Mouse (Mus musculus): ENCODE measurements around the gene Rtkn2.

DNA sequence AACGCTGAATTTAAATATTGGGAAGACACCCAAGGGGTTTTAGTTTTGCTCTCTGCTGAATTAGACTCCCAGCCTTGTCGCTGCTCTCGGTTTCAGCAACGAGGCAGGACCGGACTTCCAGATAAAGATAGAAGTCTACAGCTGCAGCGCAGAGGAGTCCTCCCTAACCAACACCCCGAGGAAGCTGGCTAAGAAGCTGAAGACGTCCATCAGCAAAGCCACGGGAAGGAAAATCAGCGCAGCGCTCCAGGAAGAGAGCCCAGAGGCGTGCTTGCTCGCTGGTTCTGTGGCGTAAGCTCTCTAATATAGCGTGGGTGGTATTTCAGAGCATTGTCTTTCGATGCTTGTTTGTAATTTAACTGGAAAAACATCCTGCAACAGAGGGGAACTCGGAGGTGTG is 26.0 kb downstream of the Rtkn2 start:
- TF ChIP-seq CTCF (IDR thresholded peaks at IDR 0.05; ENCODE audit: low read depth, low read length), result no peak
- TF ChIP-seq TAL1 (conservative IDR thresholded peaks at IDR 0.05; ENCODE audit: low read depth, low read length), result no peak
- TF ChIP-seq GATA1 (IDR thresholded peaks at IDR 0.05; ENCODE audit: borderline replicate concordance, low read length), result no peak
- no peak for TF ChIP-seq GATA2 (IDR thresholded peaks at IDR 0.05; ENCODE audit: borderline replicate concordance, low read depth, low read length)
- no peak for TF ChIP-seq POLR2AphosphoS5 (IDR thresholded peaks at IDR 0.05; ENCODE audit: insufficient replicate concordance, low read depth, low read length)

All from G1E (cell line).